Mouse (Mus musculus): ENCODE results near the gene Gse1.
A peak's percentile ranks its signal among the peaks of the same experiment; 100 is the strongest.

The Gse1 gene

GRCm38 (mm10) chr8:120298601-120299532, 70.6 kb downstream of the Gse1 start:
- no peak for DNase-seq (ENCODE audit: low spot score in 2 of 2)

- peak in 1 of 2 experiments; percentile 69 for DNase-seq (ENCODE audit: low spot score in 2 of 2)
Measured at GRCm38 (mm10) chr8:120300601-120301141, 72.4 kb downstream of the Gse1 start.

GRCm38 (mm10) chr8:120302941-120303675, 74.9 kb downstream of the Gse1 start:
- DNase-seq (ENCODE audit: low spot score in 2 of 2) = no peak

GRCm38 (mm10) chr8:120304097-120304496, 75.8 kb downstream of the Gse1 start:
- DNase-seq (ENCODE audit: low spot score in 2 of 2) = no peak

GRCm38 (mm10) chr8:120305800-120306385, 77.6 kb downstream of the Gse1 start:
- DNase-seq (ENCODE audit: low spot score in 2 of 2) = no peak

GRCm38 (mm10) chr8:120307103-120307502, 78.8 kb downstream of the Gse1 start:
- DNase-seq (ENCODE audit: low spot score in 2 of 2) = no peak

- no peak for DNase-seq (ENCODE audit: low spot score in 2 of 2)
Measured at GRCm38 (mm10) chr8:120307528-120307927, 79.3 kb downstream of the Gse1 start.

GRCm38 (mm10) chr8:120308131-120308530, 79.9 kb downstream of the Gse1 start:
- DNase-seq (ENCODE audit: low spot score in 2 of 2) = no peak

GRCm38 (mm10) chr8:120308553-120308952, 80.3 kb downstream of the Gse1 start:
- DNase-seq (ENCODE audit: low spot score in 2 of 2) = peak in 1 of 2 experiments; percentile 60

GRCm38 (mm10) chr8:120309326-120309725, 81.1 kb downstream of the Gse1 start:
- DNase-seq (ENCODE audit: low spot score in 2 of 2) = peak; percentile 84 to 87

- DNase-seq (ENCODE audit: low spot score in 2 of 2) = no peak
Measured at GRCm38 (mm10) chr8:120310063-120310462, 81.8 kb downstream of the Gse1 start.

- no peak for DNase-seq (ENCODE audit: low spot score in 2 of 2)
Measured at GRCm38 (mm10) chr8:120312452-120312851, 84.2 kb downstream of the Gse1 start.

- DNase-seq (ENCODE audit: low spot score in 2 of 2) = no peak
Measured at GRCm38 (mm10) chr8:120313674-120314073, 85.4 kb downstream of the Gse1 start.

- no peak for DNase-seq (ENCODE audit: low spot score in 2 of 2)
Measured at GRCm38 (mm10) chr8:120314932-120315331, 86.7 kb downstream of the Gse1 start.

- DNase-seq (ENCODE audit: low spot score in 2 of 2) = no peak
Measured at GRCm38 (mm10) chr8:120315644-120316043, 87.4 kb downstream of the Gse1 start.

- no peak for DNase-seq (ENCODE audit: low spot score in 2 of 2)
Measured at GRCm38 (mm10) chr8:120316707-120317106, 88.5 kb downstream of the Gse1 start.

- DNase-seq (ENCODE audit: low spot score in 2 of 2) = no peak
Measured at GRCm38 (mm10) chr8:120317118-120317824, 89.0 kb downstream of the Gse1 start.

- no peak for DNase-seq (ENCODE audit: low spot score in 2 of 2)
Measured at GRCm38 (mm10) chr8:120318476-120318991, 90.3 kb downstream of the Gse1 start.

- peak; percentile 54 to 70 for DNase-seq (ENCODE audit: low spot score in 2 of 2)
Measured at GRCm38 (mm10) chr8:120319449-120319848, 91.2 kb downstream of the Gse1 start.

- DNase-seq (ENCODE audit: low spot score in 2 of 2) = no peak
Measured at GRCm38 (mm10) chr8:120320146-120320545, 91.9 kb downstream of the Gse1 start.

- no peak for DNase-seq (ENCODE audit: low spot score in 2 of 2)
Measured at GRCm38 (mm10) chr8:120321724-120322123, 93.5 kb downstream of the Gse1 start.
